Mouse (Mus musculus) kidney, postnatal 0 days (tissue): ENCODE measurements around the gene Lclat1. TPM values are rescaled to one million over a fixed set of nuclear protein-coding genes. Genes with fewer than 3 reads are reported as not detected.
A peak's percentile ranks its signal among the peaks of the same experiment; 100 is the strongest.

Experiments
- ATAC-seq: fragments of 200-750 bp; cut with Nextera tagmentation; replicated peaks from 2 replicates; pipeline ENCODE4 v1.8.0; 2017; ENCODE audit warnings: low read depth, moderate number of reproducible peaks, moderate TSS enrichment, moderate library complexity; ENCODE audit not compliant: low FRiP score
- DNase-seq: peaks from one replicate; pipeline ENCODE4 v3.0.0-alpha.2; 2016; ENCODE audit warnings: low spot score
- H3K27ac ChIP-seq: fragments of 300-500 bp; sonication (generic); 2 replicates; pipeline ENCODE4 v1.5.1; 2014; ENCODE audit warnings: mild to moderate bottlenecking
- H3K27me3 ChIP-seq: fragments of 300-500 bp; sonication (generic); 2 replicates; pipeline ENCODE4 v1.6.1; 2014; ENCODE audit warnings: low read length, mixed read lengths; ENCODE audit not compliant: insufficient read depth
- H3K36me3 ChIP-seq: fragments of 300-500 bp; sonication (generic); 2 replicates; pipeline ENCODE4 v1.6.1; 2014; ENCODE audit warnings: low read length, mixed read lengths; ENCODE audit not compliant: insufficient read depth
- H3K4me1 ChIP-seq: fragments of 300-500 bp; sonication (generic); replicated peaks from 2 replicates; pipeline ENCODE4 v1.6.1; 2014; ENCODE audit warnings: antibody characterized with exemption, low read length, mixed read lengths; ENCODE audit not compliant: insufficient read depth
- H3K4me2 ChIP-seq: fragments of 300-500 bp; sonication (generic); 2 replicates; pipeline ENCODE4 v1.6.1; 2014; ENCODE audit warnings: mild to moderate bottlenecking, low read length, moderate library complexity, mixed read lengths
- H3K4me3 ChIP-seq: fragments of 300-500 bp; sonication (generic); replicated peaks from 2 replicates; pipeline ENCODE4 v1.5.1; 2014; ENCODE audit warnings: low read depth, low read length
- H3K9ac ChIP-seq: fragments of 300-500 bp; sonication (generic); 2 replicates; pipeline ENCODE4 v1.6.1; 2014; ENCODE audit warnings: low read depth, low read length
- H3K9me3 ChIP-seq: fragments of 300-500 bp; sonication (generic); replicated peaks from 2 replicates; pipeline ENCODE4 v1.6.1; 2016; ENCODE audit warnings: low read length, inconsistent platforms, mixed read lengths
- CTCF ChIP-seq: IDR thresholded peaks from 2 replicates; pipeline ENCODE4 v1.5.1; 2016; ENCODE audit warnings: antibody characterized with exemption, low read depth, mild to moderate bottlenecking, moderate library complexity
- WGBS: fragments of 180-500 bp; shearing (Covaris S2); extraction: QIAGEN DNeasy Blood & Tissue Kit; methylation state at CpG from one replicate; pipeline ENCODE4 v1.1.7; 2014; 5-methylcytosine and 5-hydroxymethylcytosine counted together
- polyA plus RNA-seq: library from polyadenylated mRNA; unstranded; fragments of >200 nt; fragmentation: Nextera tagmentation; extraction: Ambion mirVana; gene quantifications from 2 replicates; pipeline ENCODE4 v1.2.1, GENCODE M21; 2015

Gene Lclat1
- polyA plus RNA-seq, 1 experiment from 2014 or later, result 12.5 TPM

DNA sequence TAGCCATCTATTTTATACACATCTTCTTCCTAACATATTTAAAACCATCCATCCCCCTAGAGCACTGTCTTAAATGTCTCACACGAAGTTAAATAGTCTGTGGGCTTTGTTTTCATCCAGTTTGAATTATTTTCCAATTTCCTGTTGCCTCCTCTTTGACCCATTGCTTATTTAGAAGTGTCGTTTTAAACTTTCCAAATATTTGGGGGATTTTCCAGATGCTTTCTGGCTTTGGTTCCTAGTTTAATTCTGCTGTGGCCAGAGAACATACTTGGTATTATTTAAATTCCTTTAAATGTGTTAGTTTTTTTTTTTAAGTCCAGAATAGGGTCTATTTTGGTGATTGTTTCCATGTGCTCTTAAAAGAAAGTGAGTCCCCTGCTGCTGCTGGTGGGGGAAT is 176.5 kb downstream of the Lclat1 start:
- Histone ChIP-seq H3K9me3 (no peaks in the 10 kb centered on the region), H3K36me3 (no peaks in the 10 kb centered on the region), H3K4me2 (no peak overlapping the region), H3K4me3 (no peak overlapping the region), H3K27me3 (no peaks in the 10 kb centered on the region), H3K27ac (no peak overlapping the region), H3K9ac (no peak overlapping the region), H3K4me1 (no peaks in the 10 kb centered on the region)
- TF ChIP-seq CTCF, result no peak
- ATAC-seq (no peak), DNase-seq (peak; percentile 86)
- 20% methylated on average over 2 of the region's 2 CpGs for WGBS

Other genes starting within 250 kb of the Lclat1 start
- gene Lbh, start 189.7 kb upstream of the Lclat1 start, polyA plus RNA-seq, result 8.9 and 9.0 TPM in 2 replicates